Mouse (Mus musculus): Measurements from ENCODE around the gene Slc39a7.

GRCm38 (mm10) chr17:34077549-34077948, 46.1 kb upstream of the Slc39a7 start:
- TF ChIP-seq POLR2A (IDR thresholded peaks at IDR 0.05; ENCODE audit: insufficient read length, low read depth) = no peak
- TF ChIP-seq MYOG (IDR thresholded peaks at IDR 0.05; ENCODE audit: control insufficient read depth in 1 of 3, insufficient read depth in 1 of 3, insufficient read length in 2 of 3, low read depth in 2 of 3) = no peak
- no peak for TF ChIP-seq POLR2AphosphoS2 (IDR thresholded peaks at IDR 0.05; ENCODE audit: insufficient read length, low read depth)
- TF ChIP-seq SRF (IDR thresholded peaks at IDR 0.05; ENCODE audit: control insufficient read depth, insufficient read length, low read depth) = no peak
- no peak for TF ChIP-seq CEBPB (IDR thresholded peaks at IDR 0.05; ENCODE audit: insufficient read depth, poor library complexity, severe bottlenecking)
- no peak for TF ChIP-seq TCF12 (IDR thresholded peaks at IDR 0.05; ENCODE audit: insufficient read depth, poor library complexity, severe bottlenecking)
- TF ChIP-seq E2F4 (IDR thresholded peaks at IDR 0.05; ENCODE audit: insufficient read depth) = no peak
- no peak for TF ChIP-seq TCF3 (IDR thresholded peaks at IDR 0.05; ENCODE audit: insufficient read length, low read depth)
- no peak for TF ChIP-seq USF1 (IDR thresholded peaks at IDR 0.05; ENCODE audit: low read depth)
- no peak for TF ChIP-seq REST (IDR thresholded peaks at IDR 0.05; ENCODE audit: insufficient read depth, insufficient read length)
- TF ChIP-seq MAX (IDR thresholded peaks at IDR 0.05; ENCODE audit: low read depth) = no peak
- no peak for TF ChIP-seq MYOD1 (IDR thresholded peaks at IDR 0.05; ENCODE audit: control insufficient read depth in 1 of 3, insufficient read length in 2 of 3, low read depth in 2 of 3)
